Mouse (Mus musculus): ENCODE measurements around the gene Lclat1.

DNA sequence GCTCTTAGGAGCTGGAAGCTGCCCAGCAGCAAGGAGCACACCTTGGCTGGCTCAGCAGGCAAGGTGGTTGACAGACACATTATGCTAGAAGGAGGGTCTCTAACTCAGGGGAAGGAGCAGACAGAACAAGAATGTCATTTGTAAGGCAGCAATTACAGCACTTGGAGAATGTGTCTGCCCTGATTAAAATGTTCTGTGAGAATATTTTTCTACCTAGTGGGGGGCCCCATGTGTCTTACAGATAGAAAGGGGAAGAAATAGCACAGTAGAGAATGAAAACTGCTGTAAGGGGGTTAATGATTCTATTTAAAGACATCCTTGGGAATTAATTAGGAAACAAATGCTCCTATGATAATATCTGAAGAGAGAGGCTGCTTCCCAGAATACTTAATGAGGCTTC is 117.7 kb downstream of the Lclat1 start:
- TF ChIP-seq MYOD1 (IDR thresholded peaks at IDR 0.05; ENCODE audit: control insufficient read depth in 1 of 3, insufficient read length in 2 of 3, low read depth in 2 of 3) (no peak), POLR2A (IDR thresholded peaks at IDR 0.05; ENCODE audit: insufficient read length, low read depth) (no peak)
